Mouse (Mus musculus): ENCODE data around the gene Pla2g2c. TPM values are rescaled to one million over a fixed set of nuclear protein-coding genes. Genes with fewer than 3 reads are reported as not detected.

Pla2g2c gene
- polyA plus RNA-seq, 1 experiment from 2014 or later: 0.89 TPM

GRCm38 (mm10) chr4:138734863-138735262 is 10.3 kb downstream of the Pla2g2c start:
- H3K4me1 ChIP-seq (replicated peaks): peaks cover 31% of the 10 kb centered on the region
- WGBS: 90% methylated on average over 4 of the region's 4 CpGs

GRCm38 (mm10) chr4:138737031-138737430 is 12.4 kb downstream of the Pla2g2c start, which contains the start of gene Ubxn10:
Gene Ubxn10 (minus strand): TSS chr4:138737167.
- no peaks in the 10 kb centered on the region for H3K9me3 ChIP-seq
- H3K36me3 ChIP-seq: no peaks in the 10 kb centered on the region
- peaks cover 32% of the 10 kb centered on the region for H3K4me1 ChIP-seq (replicated peaks)
- no peak within 1 kb of the TSS for H3K4me3 ChIP-seq
- no peak for DNase-seq (ENCODE audit: low spot score)
- WGBS: 65% methylated on average over 7 of the region's 7 CpGs
- no peaks in the 10 kb centered on the region for H3K27me3 ChIP-seq (ENCODE audit: insufficient read depth, poor library complexity, severe bottlenecking)
- H3K27ac ChIP-seq: peak within 1 kb of the TSS; percentile 69

More at GRCm38 (mm10) chr4:138734863-138735262, 10.3 kb downstream of the Pla2g2c start:
- Histone ChIP-seq H3K4me3 (no peak overlapping the region), H3K27me3 (ENCODE audit: insufficient read depth, poor library complexity, severe bottlenecking) (no peaks in the 10 kb centered on the region), H3K9me3 (no peaks in the 10 kb centered on the region), H3K36me3 (no peaks in the 10 kb centered on the region), H3K27ac (no peak overlapping the region)
- no peak for DNase-seq (ENCODE audit: low spot score)

GRCm38 (mm10) chr4:138739136-138739851 is 14.7 kb downstream of the Pla2g2c start:
- DNase-seq (ENCODE audit: low spot score): peak; percentile 40
- peak overlapping the region; percentile 69 for H3K27ac ChIP-seq
- no peaks in the 10 kb centered on the region for H3K27me3 ChIP-seq (ENCODE audit: insufficient read depth, poor library complexity, severe bottlenecking)
- no peaks in the 10 kb centered on the region for H3K36me3 ChIP-seq
- H3K9me3 ChIP-seq: no peaks in the 10 kb centered on the region
- peaks cover 42% of the 10 kb centered on the region for H3K4me1 ChIP-seq (replicated peaks)
- H3K4me3 ChIP-seq: no peak overlapping the region
- 12% methylated on average over 7 of the region's 7 CpGs for WGBS

- H3K36me3 ChIP-seq: no peaks in the 10 kb centered on the region
- DNase-seq (ENCODE audit: low spot score): peak; percentile 49
- WGBS: 68% methylated on average over 4 of the region's 4 CpGs
Observed at GRCm38 (mm10) chr4:138745884-138746283, 21.3 kb downstream of the Pla2g2c start.

GRCm38 (mm10) chr4:138746866-138747265 is 22.3 kb downstream of the Pla2g2c start:
- DNase-seq (ENCODE audit: low spot score): no peak
- Histone ChIP-seq H3K27ac (0 out of 2 replicates have a peak overlapping the region, but pooled peaks have one; percentile 50), H3K9me3 (no peaks in the 10 kb centered on the region), H3K27me3 (ENCODE audit: insufficient read depth, poor library complexity, severe bottlenecking) (peaks cover 4% of the 10 kb centered on the region; the same call in 1 of the 2 replicates), H3K36me3 (no peaks in the 10 kb centered on the region), H3K4me1 (replicated peaks) (peaks cover 50% of the 10 kb centered on the region), H3K4me3 (no peak overlapping the region)
- 91% methylated on average over 9 of the region's 9 CpGs for WGBS

More at GRCm38 (mm10) chr4:138745884-138746283, 21.3 kb downstream of the Pla2g2c start:
- H3K27ac ChIP-seq: peak overlapping the region; percentile 50; the same call in 1 of the 2 replicates
- no peaks in the 10 kb centered on the region for H3K9me3 ChIP-seq
- H3K4me1 ChIP-seq (replicated peaks): peaks cover 50% of the 10 kb centered on the region
- H3K27me3 ChIP-seq (ENCODE audit: insufficient read depth, poor library complexity, severe bottlenecking): peaks cover 4% of the 10 kb centered on the region; the same call in 1 of the 2 replicates
- H3K4me3 ChIP-seq: no peak overlapping the region

GRCm38 (mm10) chr4:138747851-138748250 is 23.3 kb downstream of the Pla2g2c start:
- 63% methylated on average over 10 of the region's 10 CpGs for WGBS
- Histone ChIP-seq H3K9me3 (peaks cover 5% of the 10 kb centered on the region; the same call in 1 of the 2 replicates), H3K36me3 (no peaks in the 10 kb centered on the region), H3K27me3 (ENCODE audit: insufficient read depth, poor library complexity, severe bottlenecking) (peaks cover 4% of the 10 kb centered on the region; the same call in 1 of the 2 replicates), H3K27ac (0 out of 2 replicates have a peak overlapping the region, but pooled peaks have one; percentile 50), H3K4me1 (replicated peaks) (peaks cover 46% of the 10 kb centered on the region), H3K4me3 (no peak overlapping the region)
- no peak for DNase-seq (ENCODE audit: low spot score)

- peaks cover 5% of the 10 kb centered on the region; the same call in 1 of the 2 replicates for H3K9me3 ChIP-seq
- peak; percentile 40 for DNase-seq (ENCODE audit: low spot score)
- WGBS: 65% methylated on average over 8 of the region's 8 CpGs
- no peak overlapping the region for H3K4me3 ChIP-seq
- H3K36me3 ChIP-seq: no peaks in the 10 kb centered on the region
- H3K27me3 ChIP-seq (ENCODE audit: insufficient read depth, poor library complexity, severe bottlenecking): peaks cover 4% of the 10 kb centered on the region; the same call in 1 of the 2 replicates
- peak overlapping the region; percentile 50; the same call in 1 of the 2 replicates for H3K27ac ChIP-seq
- H3K4me1 ChIP-seq (replicated peaks): peaks cover 41% of the 10 kb centered on the region
Observed at GRCm38 (mm10) chr4:138748369-138749072, 23.9 kb downstream of the Pla2g2c start.

- no peak for DNase-seq (ENCODE audit: low spot score)
- WGBS: 89% methylated on average over 6 of the region's 6 CpGs
- peaks cover 44% of the 10 kb centered on the region for H3K4me1 ChIP-seq (replicated peaks)
- H3K27ac ChIP-seq: no peak overlapping the region
- no peaks in the 10 kb centered on the region for H3K36me3 ChIP-seq
- no peak overlapping the region for H3K4me3 ChIP-seq
- H3K27me3 ChIP-seq (ENCODE audit: insufficient read depth, poor library complexity, severe bottlenecking): no peaks in the 10 kb centered on the region
- peaks cover 5% of the 10 kb centered on the region; the same call in 1 of the 2 replicates for H3K9me3 ChIP-seq
Observed at GRCm38 (mm10) chr4:138752603-138753002, 28.0 kb downstream of the Pla2g2c start.

- Histone ChIP-seq H3K4me3 (no peak overlapping the region), H3K27ac (no peak overlapping the region), H3K27me3 (ENCODE audit: insufficient read depth, poor library complexity, severe bottlenecking) (no peaks in the 10 kb centered on the region), H3K4me1 (replicated peaks) (peaks cover 35% of the 10 kb centered on the region), H3K9me3 (peaks cover 5% of the 10 kb centered on the region; the same call in 1 of the 2 replicates), H3K36me3 (no peaks in the 10 kb centered on the region)
- no peak for DNase-seq (ENCODE audit: low spot score)
- WGBS: 85% methylated on average over 3 of the region's 3 CpGs
Observed at GRCm38 (mm10) chr4:138753608-138754007, 29.0 kb downstream of the Pla2g2c start.

- Histone ChIP-seq H3K4me1 (replicated peaks) (peaks cover 29% of the 10 kb centered on the region), H3K27ac (no peak overlapping the region), H3K9me3 (peaks cover 5% of the 10 kb centered on the region; the same call in 1 of the 2 replicates), H3K27me3 (ENCODE audit: insufficient read depth, poor library complexity, severe bottlenecking) (no peaks in the 10 kb centered on the region), H3K4me3 (no peak overlapping the region), H3K36me3 (no peaks in the 10 kb centered on the region)
- WGBS: 88% methylated on average over 9 of the region's 9 CpGs
- no peak for DNase-seq (ENCODE audit: low spot score)
Observed at GRCm38 (mm10) chr4:138754432-138754831, 29.8 kb downstream of the Pla2g2c start.

- H3K27ac ChIP-seq: no peak overlapping the region
- H3K4me3 ChIP-seq: no peak overlapping the region
- H3K4me1 ChIP-seq (replicated peaks): peaks cover 21% of the 10 kb centered on the region
- no peaks in the 10 kb centered on the region for H3K36me3 ChIP-seq
- no peaks in the 10 kb centered on the region for H3K27me3 ChIP-seq (ENCODE audit: insufficient read depth, poor library complexity, severe bottlenecking)
- H3K9me3 ChIP-seq: peaks cover 5% of the 10 kb centered on the region; the same call in 1 of the 2 replicates
- no peak for DNase-seq (ENCODE audit: low spot score)
- 74% methylated on average over 4 of the region's 4 CpGs for WGBS
Observed at GRCm38 (mm10) chr4:138755439-138755838, 30.8 kb downstream of the Pla2g2c start.

- Histone ChIP-seq H3K4me1 (replicated peaks) (peaks cover 21% of the 10 kb centered on the region), H3K4me3 (no peak overlapping the region), H3K27me3 (ENCODE audit: insufficient read depth, poor library complexity, severe bottlenecking) (no peaks in the 10 kb centered on the region), H3K9me3 (peaks cover 5% of the 10 kb centered on the region; the same call in 1 of the 2 replicates), H3K36me3 (no peaks in the 10 kb centered on the region), H3K27ac (no peak overlapping the region)
- DNase-seq (ENCODE audit: low spot score): no peak
- WGBS: 85% methylated on average over 11 of the region's 11 CpGs
Observed at GRCm38 (mm10) chr4:138755983-138756382, 31.4 kb downstream of the Pla2g2c start.
